Comparison of ENCODE assay signal across 19 mouse cellular contexts in the genomic region with DNA sequence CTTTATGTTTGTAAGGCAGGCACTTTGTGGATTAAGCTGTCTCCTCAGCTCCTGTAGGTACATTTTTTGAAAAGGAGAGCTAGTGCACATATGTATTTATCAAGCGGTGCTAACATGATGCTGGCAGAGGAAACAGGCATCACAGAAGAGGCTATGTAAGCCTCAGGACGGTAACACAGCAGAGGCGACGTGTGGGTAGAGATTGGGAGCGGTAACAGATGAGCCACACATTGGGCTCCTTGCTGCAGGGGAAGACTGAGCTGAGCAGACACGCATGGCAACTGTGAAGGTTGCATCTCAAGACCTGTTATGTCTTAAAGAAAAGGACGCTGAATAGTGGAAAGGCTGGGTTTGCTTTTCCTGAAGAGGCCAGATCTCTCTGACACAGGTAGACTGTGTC. TPM values are rescaled to one million over a fixed set of nuclear protein-coding genes. Genes with fewer than 3 reads are reported as not detected.
DNase-seq lines count a peak whose midpoint lies in the region.
"Had no signal": no experiment of that assay in that cellular context is flagged by ENCODE, and none has a peak within 500 bp of the region (broad histone marks: within the 10 kb centered on the region; RNA-seq: fewer than 3 reads in every experiment).

No protein-coding gene starts in this region.

- DNase-seq in left cerebral cortex, adult 18-20 months (ENCODE audit: low spot score in 2 of 2) = peak; percentile 14 to 39
- DNase-seq in left cerebral cortex, postnatal 14 days (ENCODE audit: low spot score in 2 of 2) = no peak
- DNase-seq in right cerebral cortex, adult 2 months (ENCODE audit: low spot score in 2 of 2) = peak; percentile 23 to 27
- no peak for DNase-seq in right cerebral cortex, postnatal 10 days (ENCODE audit: low spot score in 2 of 2)
- peak; percentile 11 for DNase-seq in telencephalon, adult 2 months (ENCODE audit: low read depth, low spot score)
- no peak for DNase-seq in MN1 (ENCODE audit: low spot score)
- DNase-seq: adrenal gland, adult 8-10 months; adrenal gland, postnatal 25 days; cerebellum, adult 18-20 months; cerebellum, adult 9-10 months; cerebellum, postnatal 14 days; gastrocnemius, adult 2 months; gastrocnemius, postnatal 14 days; heart, adult 11 months had no signal

- intact Hi-C loops in left cerebral cortex, postnatal 14 days (cut with DNase I) = no loop called here

RNA-seq across cellular contexts. Expression of a gene that starts 3.4 kb away (rescaled TPM):
- under 1 TPM; 0.14 to 0.19 TPM for total RNA-seq in left cerebral cortex, adult 18-20 months (2021)
- under 1 TPM in 1 of 2 experiments, not detected in 1; 0.15 TPM for total RNA-seq in left cerebral cortex, postnatal 14 days (2021)
- total RNA-seq: gastrocnemius, adult 2 months; gastrocnemius, postnatal 14 days; gastrocnemius, postnatal 4 days; heart, adult 8-10 months; heart, postnatal 25 days had no signal

RNA-seq across cellular contexts. Expression of a gene that starts 7.6 kb away (rescaled TPM):
- not detected for total RNA-seq in left cerebral cortex, adult 18-20 months (2021)
- total RNA-seq in left cerebral cortex, postnatal 14 days (2021) = not detected
- total RNA-seq: adrenal gland, adult 8-10 months; adrenal gland, postnatal 25 days; gastrocnemius, adult 2 months; gastrocnemius, postnatal 14 days; gastrocnemius, postnatal 4 days; heart, adult 8-10 months; heart, postnatal 25 days; hematopoietic stem cell, adult 5-6 weeks; MEL had no signal

RNA-seq across cellular contexts. Expression of a gene that starts 14.0 kb away (rescaled TPM):
- total RNA-seq in left cerebral cortex, adult 18-20 months (2021) = not detected
- total RNA-seq in left cerebral cortex, postnatal 14 days (2021) = not detected
- total RNA-seq: adrenal gland, adult 8-10 months; adrenal gland, postnatal 25 days; gastrocnemius, adult 2 months; gastrocnemius, postnatal 14 days; gastrocnemius, postnatal 4 days; heart, adult 8-10 months; heart, postnatal 25 days; hematopoietic stem cell, adult 5-6 weeks; MEL had no signal

RNA-seq across cellular contexts. Expression of a gene that starts 23.4 kb away (rescaled TPM):
- total RNA-seq in left cerebral cortex, adult 18-20 months (2021) = not detected
- not detected for total RNA-seq in left cerebral cortex, postnatal 14 days (2021)
- total RNA-seq: adrenal gland, adult 8-10 months; adrenal gland, postnatal 25 days; gastrocnemius, adult 2 months; gastrocnemius, postnatal 14 days; gastrocnemius, postnatal 4 days; heart, adult 8-10 months; heart, postnatal 25 days; hematopoietic stem cell, adult 5-6 weeks; MEL had no signal

RNA-seq across cellular contexts. Expression of a gene that starts 28.3 kb away (rescaled TPM):
- not detected for total RNA-seq in left cerebral cortex, adult 18-20 months (2021)
- total RNA-seq in left cerebral cortex, postnatal 14 days (2021) = not detected
- total RNA-seq: adrenal gland, adult 8-10 months; adrenal gland, postnatal 25 days; gastrocnemius, adult 2 months; gastrocnemius, postnatal 14 days; gastrocnemius, postnatal 4 days; heart, adult 8-10 months; heart, postnatal 25 days; hematopoietic stem cell, adult 5-6 weeks; MEL had no signal

Comparison
In these comparisons a context has a peak if more than half of its experiments do, and no peak if none do; other contexts are left out.
1. DNase-seq: peak in left cerebral cortex, adult 18-20 months (2 of 2), right cerebral cortex, adult 2 months (2 of 2) and telencephalon, adult 2 months (single experiment); none in left cerebral cortex, postnatal 14 days (0 of 2), right cerebral cortex, postnatal 10 days (0 of 2) and MN1 (single experiment).